Mouse (Mus musculus) right cerebral cortex, postnatal 14 days (tissue): Measurements from ENCODE around the gene Akr1b3.
"Not testable (repeated sequence)": the region's sequence is repeated elsewhere in the genome, so short reads cannot be mapped to it uniquely, and the experiment has no call there.

Experiments
- DNase-seq: peaks from one replicate; pipeline ENCODE4 v3.0.0; 2022

Gene Akr1b3

GRCm38 (mm10) chr6:34316854-34317771 lies at the start of gene Akr1b3:
Gene Akr1b3, minus strand, starts transcription at chr6:34317478.
- peak; percentile 90 for DNase-seq

GRCm38 (mm10) chr6:34364217-34365136 lies 47.2 kb upstream of the Akr1b3 start:
- DNase-seq = no peak

- DNase-seq = no peak
These were observed 38.6 kb upstream of the Akr1b3 start for GRCm38 (mm10) chr6:34355841-34356240.

GRCm38 (mm10) chr6:34355349-34355747 lies 38.1 kb upstream of the Akr1b3 start:
- no peak for DNase-seq

GRCm38 (mm10) chr6:34354354-34355348 lies 37.4 kb upstream of the Akr1b3 start:
- DNase-seq = no peak

- DNase-seq = no peak
These were observed 36.5 kb upstream of the Akr1b3 start, which contains the start of gene Akr1b8 for GRCm38 (mm10) chr6:34353658-34354353. Gene Akr1b8, plus strand, starts transcription at chr6:34354119.

- no peak for DNase-seq
These were observed 35.1 kb upstream of the Akr1b3 start for GRCm38 (mm10) chr6:34352401-34352800.

GRCm38 (mm10) chr6:34351481-34351880 lies 34.2 kb upstream of the Akr1b3 start:
- DNase-seq = not testable (repeated sequence)

GRCm38 (mm10) chr6:34350037-34350699 lies 32.9 kb upstream of the Akr1b3 start:
- DNase-seq = no peak

- peak; percentile 78 for DNase-seq
These were observed 29.0 kb upstream of the Akr1b3 start for GRCm38 (mm10) chr6:34346096-34346898.

GRCm38 (mm10) chr6:34344935-34345334 lies 27.7 kb upstream of the Akr1b3 start:
- no peak for DNase-seq

GRCm38 (mm10) chr6:34344135-34344850 lies 27.0 kb upstream of the Akr1b3 start:
- no peak for DNase-seq

- DNase-seq = no peak
These were observed 26.1 kb upstream of the Akr1b3 start for GRCm38 (mm10) chr6:34343426-34343825.

GRCm38 (mm10) chr6:34342476-34342875 lies 25.2 kb upstream of the Akr1b3 start:
- DNase-seq = no peak

GRCm38 (mm10) chr6:34341991-34342390 lies 24.7 kb upstream of the Akr1b3 start:
- DNase-seq = no peak

GRCm38 (mm10) chr6:34337799-34338198 lies 20.5 kb upstream of the Akr1b3 start:
- no peak for DNase-seq

GRCm38 (mm10) chr6:34334673-34335072 lies 17.4 kb upstream of the Akr1b3 start:
- DNase-seq = no peak

- DNase-seq = not testable (repeated sequence)
These were observed 14.5 kb upstream of the Akr1b3 start for GRCm38 (mm10) chr6:34331804-34332203.

GRCm38 (mm10) chr6:34331379-34331778 lies 14.1 kb upstream of the Akr1b3 start:
- no peak for DNase-seq
